Mouse (Mus musculus) cerebellum, adult 11 months (tissue): ENCODE results near the gene Fbxl17.

Experiments used
- DNase-seq: peaks from one replicate; pipeline ENCODE4 v3.0.0; 2022

The Fbxl17 gene

DNA sequence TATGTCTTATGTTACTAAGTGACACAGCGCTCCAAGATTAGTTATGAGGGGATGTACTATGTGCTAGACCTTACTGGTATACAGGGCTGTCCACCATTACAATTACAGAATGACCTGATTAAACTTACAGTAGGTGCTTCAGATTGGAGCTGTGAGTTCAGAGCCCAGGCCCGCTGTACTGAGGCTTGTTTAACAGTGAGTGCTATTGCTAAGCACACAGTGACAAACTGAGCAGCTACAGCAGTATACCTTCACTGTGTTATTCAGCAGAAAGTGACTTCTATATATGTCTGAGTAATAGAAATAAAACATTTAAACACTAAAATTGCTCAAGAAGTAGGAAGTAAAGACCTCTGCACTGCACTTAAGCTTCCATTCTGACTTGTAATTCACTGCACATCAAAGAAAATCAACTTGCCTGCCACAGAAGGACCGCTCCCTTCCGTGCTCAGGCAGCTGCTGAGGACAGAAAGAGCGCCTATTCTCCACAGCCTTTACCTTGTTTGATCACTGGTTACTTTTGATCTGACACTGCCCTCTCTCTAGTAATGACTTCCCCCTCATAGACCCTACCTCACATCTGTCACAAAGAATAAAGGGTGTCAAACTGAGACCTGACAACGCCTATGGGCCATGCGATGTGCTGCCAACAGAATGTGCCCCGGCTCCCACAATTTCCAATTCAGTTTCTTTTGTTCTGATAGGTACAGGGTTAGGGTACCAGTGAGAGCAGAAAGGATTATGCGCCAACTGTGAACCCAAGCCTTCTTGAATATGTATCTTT lies 39.9 kb downstream of the Fbxl17 start:
- no peak for DNase-seq

DNA sequence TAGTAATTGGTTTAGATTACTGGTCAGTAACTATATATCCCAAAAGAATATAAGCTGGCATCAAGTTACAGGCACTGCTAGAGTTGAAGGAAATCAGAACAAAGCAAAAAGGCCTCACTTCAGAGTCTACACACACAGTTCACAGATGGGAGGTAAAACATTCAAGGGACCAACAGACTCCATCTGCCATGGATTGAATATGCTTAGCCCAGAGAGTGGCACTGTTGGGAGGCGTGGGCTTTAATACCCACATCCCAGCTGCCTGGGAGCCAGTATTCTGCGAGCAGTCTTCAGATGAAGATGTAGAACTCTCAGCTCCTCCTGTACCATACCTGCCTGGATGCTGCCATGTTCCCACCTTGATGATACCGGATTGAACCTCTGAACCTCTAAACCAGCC lies 41.8 kb downstream of the Fbxl17 start:
- no peak for DNase-seq

DNA sequence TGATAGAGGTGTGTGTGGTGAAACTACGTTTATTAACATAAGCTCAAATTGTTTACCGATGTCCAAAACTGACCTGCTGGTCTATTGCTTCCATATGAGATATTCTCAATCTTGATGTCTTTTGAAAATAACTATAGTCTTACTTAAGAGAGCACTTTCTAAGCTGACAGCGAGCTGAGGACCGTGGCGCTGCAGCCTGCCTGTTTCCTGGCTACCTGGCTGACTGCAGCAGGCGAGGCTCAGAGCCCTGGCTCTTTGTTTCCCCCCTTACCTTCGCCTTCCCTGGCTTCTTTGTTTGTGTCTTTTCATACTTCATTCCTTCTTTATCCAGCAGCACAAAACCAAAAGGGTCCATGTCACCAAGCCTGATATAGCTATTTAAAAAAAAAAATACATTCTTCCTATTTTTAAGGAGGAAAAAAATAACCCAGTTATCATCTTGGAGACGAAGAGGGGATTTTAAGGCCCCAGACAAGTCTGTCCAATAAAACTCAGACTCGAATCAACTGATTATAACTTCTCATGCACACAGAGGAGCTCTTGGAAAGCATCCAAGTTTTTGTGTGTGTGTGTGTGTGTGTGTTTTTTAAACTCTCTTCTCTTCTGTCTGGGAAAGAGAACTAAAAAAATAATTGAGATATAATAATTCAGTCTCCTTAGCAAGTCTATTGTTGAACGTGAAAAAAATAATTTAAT lies 48.4 kb downstream of the Fbxl17 start:
- DNase-seq: no peak

DNA sequence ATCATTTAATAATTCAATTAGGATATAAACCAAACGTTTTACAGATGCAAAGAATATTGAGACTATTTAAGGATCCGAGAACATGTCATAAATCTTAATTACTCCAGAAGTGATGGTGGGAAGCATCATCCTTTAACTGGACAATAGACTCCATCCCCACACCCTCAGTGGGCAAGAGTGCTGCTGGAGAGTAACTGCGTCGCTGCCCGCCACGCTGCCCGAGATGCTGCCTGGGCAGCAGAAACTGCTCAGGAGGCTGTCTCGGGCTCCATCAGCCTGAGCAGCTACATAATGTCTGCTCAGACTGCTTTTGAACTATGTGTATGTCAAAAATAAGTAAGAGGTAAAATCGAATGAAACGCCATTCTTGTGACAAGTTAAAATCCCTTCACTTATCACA lies 52.1 kb downstream of the Fbxl17 start:
- DNase-seq: no peak

DNA sequence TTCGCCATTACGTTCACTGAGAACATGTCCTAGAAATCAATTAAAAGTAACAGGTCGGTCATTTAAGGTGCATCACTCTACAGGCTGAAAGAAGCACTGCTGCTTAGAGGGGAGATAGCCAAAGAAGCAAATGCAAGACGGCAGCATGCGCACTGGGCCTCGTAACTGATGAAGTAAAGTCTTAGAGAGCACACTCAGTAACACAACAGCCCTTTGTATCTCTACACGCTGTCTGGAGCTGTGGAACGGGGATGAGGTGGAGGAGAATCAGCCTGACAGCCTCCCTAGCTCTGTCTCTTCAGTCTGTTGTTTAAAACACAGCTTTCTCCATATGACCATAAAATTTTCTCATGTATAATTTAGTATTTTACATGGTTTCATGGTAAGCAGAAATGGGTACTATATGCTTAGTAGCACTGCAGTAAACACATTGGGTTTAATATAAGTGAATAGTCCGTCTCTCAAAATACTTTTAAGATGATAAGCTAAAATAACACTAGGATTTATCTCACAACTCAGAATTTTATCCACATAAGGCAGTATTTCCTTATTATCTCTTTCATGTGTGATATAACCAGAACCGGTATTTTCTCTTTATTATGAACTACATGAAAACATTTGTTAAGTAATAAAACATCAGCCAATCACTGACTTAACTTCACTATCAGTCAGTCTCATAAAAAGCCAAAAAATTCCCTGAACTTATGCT lies 52.7 kb downstream of the Fbxl17 start:
- no peak for DNase-seq

DNA sequence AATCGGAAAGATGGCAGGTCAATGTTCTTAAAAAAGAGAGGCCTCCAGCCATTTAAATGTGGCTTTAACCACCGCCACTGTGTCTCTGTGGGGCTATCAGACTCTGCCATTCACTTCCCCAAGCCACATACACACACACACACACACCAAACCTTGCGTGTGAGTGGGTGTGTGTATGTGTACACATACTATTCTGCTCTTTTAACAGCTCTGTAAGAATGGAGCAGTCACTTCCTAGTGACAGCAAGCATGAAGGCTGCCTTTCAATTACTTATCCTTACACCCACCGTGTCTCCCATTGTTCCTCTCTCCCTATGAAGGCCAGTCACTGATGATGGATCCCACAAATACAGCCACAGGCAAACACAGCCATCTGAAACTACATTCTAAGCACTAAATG lies 54.6 kb downstream of the Fbxl17 start:
- no peak for DNase-seq

DNA sequence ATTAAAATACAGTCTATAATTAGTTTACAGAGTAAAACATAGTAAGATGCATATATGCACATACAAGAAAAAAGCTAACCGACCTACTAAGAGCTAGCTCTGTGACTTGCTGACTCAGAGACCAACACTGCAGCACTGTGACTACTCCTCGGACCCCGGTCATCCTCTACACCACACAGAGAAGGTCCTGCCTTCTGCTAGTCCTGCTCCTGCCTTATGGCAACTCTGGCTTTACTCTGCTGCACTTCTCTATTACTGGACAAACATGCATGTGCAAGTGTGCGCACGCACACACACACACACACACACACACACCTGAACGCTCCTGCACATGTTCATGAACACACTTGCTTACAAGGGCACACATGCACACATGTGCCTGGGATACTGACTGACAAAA lies 62.4 kb downstream of the Fbxl17 start:
- no peak for DNase-seq

DNA sequence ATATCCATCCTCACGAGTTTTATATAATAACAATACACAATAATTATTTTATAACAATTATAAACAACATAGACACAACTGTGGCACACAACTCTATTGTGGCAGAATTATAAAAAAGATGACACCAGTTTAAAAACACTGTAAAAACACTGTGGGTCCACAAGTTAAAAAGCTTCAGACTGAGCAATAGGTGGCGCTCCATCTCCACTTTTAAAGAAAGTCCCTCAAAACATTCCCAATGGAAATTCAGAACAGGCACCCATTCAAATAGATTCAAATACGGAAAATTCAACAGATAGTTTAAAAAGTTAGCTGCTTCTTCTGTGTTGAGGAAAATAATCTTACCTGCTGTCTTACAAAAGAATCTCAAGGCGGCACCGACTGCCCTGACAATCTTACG lies 65.7 kb downstream of the Fbxl17 start:
- DNase-seq: no peak

DNA sequence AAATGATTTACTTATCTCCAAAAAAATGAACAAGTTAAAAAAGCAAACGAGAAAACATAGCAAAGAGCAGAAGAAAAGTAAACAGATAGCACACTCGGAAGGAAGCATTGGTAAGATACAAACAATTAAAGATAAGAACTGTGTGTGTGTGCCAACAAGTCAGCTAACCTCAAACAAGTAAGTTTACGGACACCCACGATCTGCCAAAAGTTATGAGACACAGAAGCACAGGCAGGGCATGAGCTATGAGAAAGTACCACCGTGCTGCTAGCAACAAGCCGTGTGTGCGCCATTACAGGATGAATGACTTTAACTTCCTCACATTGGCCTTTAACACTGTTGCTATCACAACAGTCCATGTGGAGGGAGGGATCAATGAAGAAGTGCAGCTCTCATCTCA lies 68.2 kb downstream of the Fbxl17 start:
- no peak for DNase-seq

DNA sequence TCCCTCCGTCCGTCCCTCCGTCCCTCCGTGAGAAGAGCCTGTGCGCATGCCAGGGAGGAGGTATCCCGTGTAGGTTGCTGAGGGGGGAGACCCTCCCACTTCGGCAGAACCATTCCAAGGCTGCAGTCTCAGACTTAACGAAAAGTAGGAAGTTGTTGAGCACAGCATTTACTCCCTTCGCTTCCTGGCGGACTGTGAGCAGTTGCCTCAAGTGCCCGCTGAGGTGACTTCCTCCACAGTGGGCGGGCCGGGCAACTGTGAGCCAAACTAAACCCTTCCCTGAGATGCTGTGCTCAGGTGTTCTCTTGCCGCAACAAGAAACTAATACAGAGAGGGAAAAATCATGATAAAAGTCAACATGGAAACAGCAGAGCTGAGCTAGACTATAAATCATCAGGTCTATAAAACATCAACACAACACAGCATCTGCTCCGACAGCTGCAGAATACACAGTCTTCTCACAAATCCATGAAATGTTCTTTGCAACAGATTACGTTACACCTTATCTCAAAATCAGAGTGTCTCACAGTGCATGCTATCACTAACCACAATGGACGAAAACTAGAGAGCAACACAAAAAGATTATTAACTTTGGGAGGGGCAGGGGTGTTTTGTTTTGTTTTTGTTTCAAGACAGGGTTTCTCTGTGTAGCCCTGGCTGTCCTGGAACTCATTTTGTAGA lies 69.3 kb downstream of the Fbxl17 start:
- DNase-seq: no peak

DNA sequence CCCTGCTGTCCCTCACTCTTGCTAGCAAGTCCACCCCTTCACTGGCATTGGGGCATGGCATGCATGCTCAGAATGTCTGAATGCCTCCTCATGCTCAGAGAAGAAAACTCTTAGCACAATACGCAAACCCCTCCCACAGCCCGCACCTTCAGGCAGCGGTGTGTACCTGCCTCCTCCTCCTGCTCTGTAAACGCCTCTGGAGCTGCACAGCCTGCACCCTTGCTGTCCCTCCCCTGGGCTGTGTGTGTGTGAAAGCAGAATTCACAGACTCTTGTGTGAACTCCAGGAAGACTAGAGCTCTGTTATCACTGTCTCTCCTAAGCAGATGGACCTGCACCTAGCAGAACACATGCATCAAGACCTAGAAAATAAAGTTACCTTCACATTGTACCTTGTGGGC lies 76.0 kb downstream of the Fbxl17 start:
- no peak for DNase-seq

DNA sequence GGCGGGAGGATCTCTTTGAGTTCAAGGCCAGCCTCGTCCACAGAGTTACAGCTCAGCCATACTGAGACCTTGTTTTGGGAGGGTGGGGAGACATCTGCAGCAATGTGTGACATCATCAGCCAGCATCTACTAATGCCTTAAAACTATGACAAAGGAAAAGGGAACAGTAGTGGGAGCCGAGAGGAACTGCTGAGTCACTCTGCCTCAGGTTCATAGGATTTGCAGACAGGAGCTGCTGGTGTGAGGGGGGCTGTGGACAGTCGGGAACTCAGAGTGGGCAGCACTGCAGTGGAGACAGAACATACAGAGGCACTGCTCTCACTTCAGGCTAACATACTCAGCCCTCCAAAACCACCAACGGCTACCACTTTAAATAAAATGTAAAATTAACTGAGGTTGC lies 77.1 kb downstream of the Fbxl17 start:
- no peak for DNase-seq

DNA sequence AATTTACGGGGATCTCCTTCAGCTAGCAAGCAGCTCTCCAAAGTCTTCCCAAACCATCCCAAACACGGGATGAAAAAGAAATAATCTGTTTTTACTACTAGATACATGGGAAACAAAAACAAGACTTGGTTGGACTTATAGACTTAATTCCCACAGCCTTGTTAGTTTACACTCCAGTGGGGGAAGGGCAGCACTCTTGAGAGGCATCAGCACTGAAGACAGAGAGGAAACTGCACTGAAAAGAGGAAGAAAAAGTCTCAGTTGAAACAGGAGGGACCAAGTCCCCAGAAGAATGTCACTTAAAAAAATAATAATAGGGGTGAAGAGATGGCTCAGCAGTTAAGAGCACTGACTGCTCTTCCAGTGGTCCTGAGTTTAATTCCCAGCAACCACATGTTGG lies 78.0 kb downstream of the Fbxl17 start:
- DNase-seq: no peak

DNA sequence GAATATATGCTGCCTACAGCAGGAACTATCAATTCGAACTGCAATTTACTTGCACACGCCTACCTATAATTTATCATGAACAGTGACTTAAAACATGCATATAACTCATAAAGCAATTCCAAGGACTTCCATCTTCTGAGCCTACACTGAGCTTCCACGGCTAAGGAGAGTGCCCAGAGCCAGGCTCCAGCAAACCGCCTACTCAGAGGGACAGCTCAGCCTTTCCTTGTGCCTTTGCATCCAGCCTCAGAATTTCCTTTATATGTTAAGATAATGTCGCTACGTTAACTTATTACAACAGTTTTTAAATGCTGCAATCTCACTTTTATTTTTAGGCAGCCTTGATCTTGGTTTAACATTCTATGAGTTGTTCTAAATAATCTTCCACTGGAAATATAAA lies 80.3 kb downstream of the Fbxl17 start:
- no peak for DNase-seq

DNA sequence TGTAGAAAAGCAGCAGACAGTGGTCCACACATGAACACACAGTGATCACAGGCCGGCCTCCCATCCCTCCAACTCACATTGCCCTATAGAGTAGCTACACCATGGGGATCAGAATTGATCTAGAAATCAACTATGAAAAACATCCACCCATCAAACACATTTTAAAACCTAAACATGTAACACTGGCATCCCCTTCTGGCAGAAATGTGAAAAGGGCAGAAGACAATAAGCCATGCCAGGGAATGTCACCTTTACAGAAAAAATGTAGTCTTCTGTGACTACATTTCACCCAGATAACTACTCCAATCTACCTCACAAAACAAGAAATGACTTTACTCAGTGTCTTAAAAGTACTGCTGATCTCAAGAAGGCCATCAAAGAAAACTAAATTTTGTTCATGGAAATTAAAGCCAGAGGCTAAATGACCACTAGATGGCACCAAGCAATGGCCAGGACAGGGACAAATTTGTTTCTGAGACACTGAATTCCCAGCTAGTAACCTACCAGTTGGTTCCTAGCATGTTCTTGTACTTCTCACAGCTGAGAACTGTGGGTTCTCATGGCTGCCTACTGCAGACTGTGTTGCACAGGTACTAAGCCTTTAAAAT lies 85.7 kb downstream of the Fbxl17 start:
- DNase-seq: no peak

DNA sequence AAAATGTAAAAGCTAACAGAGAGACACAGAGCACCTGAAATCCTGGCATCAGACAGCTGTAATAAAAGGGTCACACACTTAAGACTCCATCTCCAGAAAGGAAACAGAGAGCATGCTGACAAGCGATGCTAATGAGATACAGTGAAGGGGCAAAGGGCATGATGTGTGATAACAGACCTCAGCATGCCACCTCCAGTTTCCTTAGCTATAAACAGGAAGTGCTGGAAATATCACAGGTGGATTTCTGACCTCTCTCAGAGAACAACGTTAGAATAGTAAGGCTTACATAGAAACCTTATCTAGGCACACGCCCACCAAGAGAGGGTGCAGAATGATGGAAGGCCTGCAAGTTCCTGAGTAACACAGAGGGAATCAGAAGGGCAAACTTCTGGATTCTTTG lies 88.3 kb downstream of the Fbxl17 start:
- no peak for DNase-seq

DNA sequence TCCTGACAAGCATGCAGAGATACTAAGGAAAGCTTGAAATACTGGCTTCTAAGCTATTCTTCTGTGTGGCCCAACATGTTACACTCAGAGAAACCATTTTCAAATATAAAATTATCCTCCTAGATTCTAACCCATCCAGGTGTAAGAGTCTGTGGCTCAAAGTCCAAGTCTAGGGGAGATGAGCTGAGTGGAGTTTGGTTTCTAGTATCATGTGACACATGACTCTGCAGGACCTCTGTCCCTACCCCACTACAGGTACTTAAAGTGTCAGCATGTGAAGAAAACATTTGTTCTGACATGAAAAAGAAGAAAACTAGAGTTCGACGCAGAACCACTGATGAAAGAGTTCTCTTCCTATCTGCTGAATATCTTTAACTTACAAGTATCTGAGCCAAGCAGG lies 89.7 kb downstream of the Fbxl17 start:
- DNase-seq: no peak

DNA sequence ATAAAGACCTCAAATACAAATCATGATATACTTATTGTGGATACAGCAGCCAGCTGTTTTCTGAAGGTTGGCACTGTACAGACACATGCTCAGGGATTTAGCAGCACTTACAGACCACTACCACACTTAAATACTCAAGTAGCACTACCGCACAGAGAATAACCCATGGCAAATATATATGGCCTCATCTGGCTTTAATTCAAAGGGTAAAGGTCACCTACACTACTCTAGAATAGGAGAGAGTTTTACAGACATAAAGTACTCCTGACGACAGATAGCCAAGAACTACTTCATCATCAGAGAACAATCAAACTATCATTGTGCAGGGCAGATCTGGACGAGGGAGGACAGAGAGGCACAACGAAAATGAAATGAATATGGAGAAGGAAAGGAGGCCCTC lies 93.9 kb downstream of the Fbxl17 start:
- no peak for DNase-seq

DNA sequence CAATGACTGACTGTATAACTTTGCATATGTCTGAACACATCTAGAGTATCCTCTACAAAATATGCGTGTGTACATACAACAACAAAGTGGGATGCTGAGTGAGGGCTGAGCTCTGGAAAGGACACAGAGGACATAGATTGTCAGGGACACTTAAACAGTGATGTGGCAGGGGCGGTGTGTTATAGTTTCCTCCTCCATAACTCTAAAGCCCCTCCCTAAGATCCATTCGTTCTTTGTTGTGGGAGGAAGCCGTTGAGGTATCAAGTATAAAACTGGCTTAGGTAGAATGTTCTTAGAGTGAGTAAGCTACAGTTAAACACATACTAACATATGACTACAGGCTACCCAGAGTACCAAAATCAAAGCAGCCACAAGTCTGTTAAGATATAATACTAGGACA lies 94.3 kb downstream of the Fbxl17 start:
- no peak for DNase-seq

DNA sequence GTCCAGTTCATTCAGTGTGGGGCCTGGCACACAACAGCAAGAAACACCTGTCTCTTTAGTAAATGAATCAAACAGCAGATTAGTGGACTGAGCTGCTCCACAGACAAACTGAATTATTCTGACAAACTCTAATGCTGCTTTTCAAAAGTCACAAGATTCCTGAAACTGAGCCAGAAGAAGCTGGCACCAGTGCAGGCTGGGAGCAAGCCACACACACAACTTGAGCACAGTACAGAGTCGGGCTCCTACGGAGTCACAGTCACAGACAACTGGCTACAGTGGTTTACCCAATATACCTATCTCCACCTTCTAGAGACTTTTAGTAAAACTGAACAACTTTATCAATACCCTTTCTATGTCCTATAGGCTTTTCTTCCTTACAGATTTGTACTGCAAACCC lies 94.8 kb downstream of the Fbxl17 start:
- peak; percentile 11 for DNase-seq

DNA sequence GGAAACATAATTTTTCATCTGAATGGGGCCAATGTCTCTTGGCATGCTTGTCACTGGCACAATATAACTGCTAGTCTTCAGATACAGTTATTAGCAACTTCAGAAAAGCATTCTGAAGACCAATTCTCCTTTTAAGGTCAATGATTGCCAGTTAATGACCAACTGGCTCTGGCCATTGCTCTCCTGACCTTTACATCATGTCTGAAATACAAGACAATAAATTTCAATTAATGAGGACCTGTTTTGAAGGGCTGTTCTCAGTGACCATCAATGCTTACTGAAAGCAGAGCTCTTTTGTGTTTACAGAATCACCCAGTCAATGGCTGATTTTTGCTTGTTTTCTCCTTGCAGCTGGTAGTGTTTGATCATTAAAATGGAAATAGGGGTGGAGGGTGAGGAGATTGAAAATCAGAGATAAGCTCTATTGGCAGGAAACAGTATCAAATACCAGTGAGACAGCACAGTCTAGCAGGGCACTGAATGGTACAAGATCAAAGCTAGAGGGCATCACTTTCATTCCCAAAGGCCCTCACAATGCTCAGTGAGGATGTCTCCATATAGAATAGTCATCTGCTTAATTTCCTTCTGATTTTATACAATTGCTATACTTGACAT lies 95.9 kb downstream of the Fbxl17 start:
- DNase-seq: no peak
